ENCODE assay signal across 27 mouse cellular contexts in genomic region chr16:72841066-72841465, GRCm38 (mm10).
DNase-seq lines count a peak whose midpoint lies in the region; ATAC-seq lines count a peak whose summit lies in the region.
"Had no signal": no experiment of that assay in that cellular context is flagged by ENCODE, and none has a peak within 500 bp of the region (broad histone marks: within the 10 kb centered on the region; RNA-seq: fewer than 3 reads in every experiment).

No protein-coding gene starts in this region.

- peak overlapping the region; percentile 38; the same call in 1 of the 2 replicates for H3K27ac ChIP-seq in neural tube, embryonic 13.5 days (replicated peaks)
- H3K27ac ChIP-seq: embryonic facial prominence, embryonic 10.5 days; embryonic facial prominence, embryonic 15.5 days; forebrain, embryonic 12.5 days; limb, embryonic 10.5 days; limb, embryonic 15.5 days; liver, embryonic 13.5 days; midbrain, embryonic 12.5 days had no signal

- peak; percentile 25 for DNase-seq in cerebellum, adult 11-12 months
- DNase-seq in cerebellum, adult 11 months, result no peak
- no peak for DNase-seq in neural tube, embryonic 10.5 days (ENCODE audit: extremely low spot score, low spot score)
- DNase-seq in cerebellum, adult 9-11 months, result peak; percentile 40
- DNase-seq in left cerebral cortex, postnatal 14 days (ENCODE audit: low spot score in 2 of 2), result no peak
- no peak for DNase-seq in thymus, postnatal 0 days (ENCODE audit: low spot score)
- DNase-seq: adrenal gland, adult 8-10 months; gastrocnemius, postnatal 10 days; heart, postnatal 14 days; kidney, postnatal 4 days; liver, embryonic 13.5 days; lung, adult 18-20 months; lung, postnatal 4 days; right cerebral cortex, postnatal 25 days; thymus, postnatal 25 days had no signal

- 0 out of 2 replicates have a peak overlapping the region, but pooled peaks have one; percentile 9 for H3K4me2 ChIP-seq in neural tube, embryonic 13.5 days
- H3K4me2 ChIP-seq: embryonic facial prominence, embryonic 15.5 days; forebrain, embryonic 12.5 days; limb, embryonic 15.5 days; liver, embryonic 13.5 days; midbrain, embryonic 12.5 days had no signal

- WGBS in neural tube, embryonic 13.5 days, result 49% methylated on average over 9 of the region's 9 CpGs

- no peaks in the 10 kb centered on the region for H3K27me3 ChIP-seq in neural tube, embryonic 13.5 days
- H3K27me3 ChIP-seq: embryonic facial prominence, embryonic 15.5 days; forebrain, embryonic 12.5 days; limb, embryonic 15.5 days; liver, embryonic 13.5 days; megakaryocyte, embryonic 14.5 days; midbrain, embryonic 12.5 days had no signal

- H3K4me3 ChIP-seq in neural tube, embryonic 13.5 days, result no peak overlapping the region
- H3K4me3 ChIP-seq: embryonic facial prominence, embryonic 10.5 days; embryonic facial prominence, embryonic 15.5 days; forebrain, embryonic 12.5 days; limb, embryonic 10.5 days; limb, embryonic 15.5 days; liver, embryonic 13.5 days; megakaryocyte, embryonic 14.5 days; midbrain, embryonic 12.5 days; myocyte had no signal

- no peaks in the 10 kb centered on the region for H3K36me3 ChIP-seq in neural tube, embryonic 13.5 days
- H3K36me3 ChIP-seq: embryonic facial prominence, embryonic 10.5 days; embryonic facial prominence, embryonic 15.5 days; forebrain, embryonic 12.5 days; G1E; limb, embryonic 10.5 days; limb, embryonic 15.5 days; liver, embryonic 13.5 days; midbrain, embryonic 12.5 days had no signal

- ATAC-seq in neural tube, embryonic 13.5 days (ENCODE audit: low read depth), result no peak
- ATAC-seq: intestine, postnatal 0 days; lung, postnatal 0 days had no signal

- H3K9ac ChIP-seq in neural tube, embryonic 13.5 days, result no peak overlapping the region
- H3K9ac ChIP-seq: embryonic facial prominence, embryonic 15.5 days; forebrain, embryonic 12.5 days; limb, embryonic 15.5 days; liver, embryonic 13.5 days; midbrain, embryonic 12.5 days had no signal

- no peaks in the 10 kb centered on the region for H3K9me3 ChIP-seq in neural tube, embryonic 13.5 days
- H3K9me3 ChIP-seq: embryonic facial prominence, embryonic 10.5 days; embryonic facial prominence, embryonic 15.5 days; forebrain, embryonic 12.5 days; limb, embryonic 10.5 days; limb, embryonic 15.5 days; liver, embryonic 13.5 days; midbrain, embryonic 12.5 days had no signal

- intact Hi-C loops in left cerebral cortex, postnatal 14 days (cut with DNase I), result no loop called here

- peaks cover 8% of the 10 kb centered on the region for H3K4me1 ChIP-seq in neural tube, embryonic 13.5 days (replicated peaks)
- H3K4me1 ChIP-seq: embryonic facial prominence, embryonic 15.5 days; forebrain, embryonic 12.5 days; limb, embryonic 10.5 days; limb, embryonic 15.5 days; megakaryocyte, embryonic 14.5 days had no signal

Comparison
In these comparisons a context has a peak if more than half of its experiments do, and no peak if none do; other contexts are left out.
1. DNase-seq: peak in cerebellum, adult 11-12 months (single experiment) and cerebellum, adult 9-11 months (single experiment); none in cerebellum, adult 11 months (single experiment), neural tube, embryonic 10.5 days (single experiment), left cerebral cortex, postnatal 14 days (0 of 2) and thymus, postnatal 0 days (single experiment).